Mouse (Mus musculus): ENCODE measurements around the gene Htra1. TPM values are rescaled to one million over a fixed set of nuclear protein-coding genes. Genes with fewer than 3 reads are reported as not detected.

Gene Htra1
- 118 TPM for polyA plus RNA-seq (2014; fragmentation: Illumina TruSeq; extraction: RNeasy Lipid Tissue Mini Kit (QIAGEN cat#74804); ENCODE audit: low read depth, low replicate concordance)

DNA sequence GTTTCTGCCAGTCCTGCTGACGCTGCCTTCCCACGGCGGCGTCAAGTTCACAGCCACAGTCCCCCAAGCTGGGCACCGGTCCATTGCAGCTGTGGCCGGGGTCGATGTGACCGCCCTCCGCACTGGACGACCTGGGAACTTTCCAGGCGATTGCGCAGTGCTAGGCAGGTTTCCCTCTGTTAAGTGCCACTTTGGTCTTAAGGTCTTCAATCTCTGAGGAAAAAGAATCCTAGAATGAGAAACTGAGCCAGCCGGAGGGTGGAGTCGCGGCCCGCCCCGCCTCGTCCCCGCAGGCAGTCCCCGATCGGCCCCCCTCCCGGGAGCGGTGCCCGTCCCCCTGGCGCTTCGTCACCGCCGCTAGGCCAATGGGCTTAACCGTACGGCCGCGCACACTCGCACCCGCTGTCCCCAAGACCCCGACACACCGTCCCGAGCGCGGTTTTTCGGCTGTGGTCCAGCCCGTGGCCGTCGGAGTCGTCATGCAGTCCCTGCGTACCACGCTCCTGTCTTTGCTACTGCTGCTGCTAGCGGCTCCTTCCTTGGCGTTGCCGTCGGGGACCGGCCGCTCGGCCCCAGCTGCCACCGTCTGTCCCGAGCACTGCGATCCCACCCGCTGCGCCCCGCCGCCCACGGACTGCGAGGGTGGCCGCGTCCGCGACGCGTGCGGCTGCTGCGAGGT lies at the start of gene Htra1:
Gene Htra1, plus strand, starts transcription at position 319 of the 679 bp plus-strand sequence.

DNA sequence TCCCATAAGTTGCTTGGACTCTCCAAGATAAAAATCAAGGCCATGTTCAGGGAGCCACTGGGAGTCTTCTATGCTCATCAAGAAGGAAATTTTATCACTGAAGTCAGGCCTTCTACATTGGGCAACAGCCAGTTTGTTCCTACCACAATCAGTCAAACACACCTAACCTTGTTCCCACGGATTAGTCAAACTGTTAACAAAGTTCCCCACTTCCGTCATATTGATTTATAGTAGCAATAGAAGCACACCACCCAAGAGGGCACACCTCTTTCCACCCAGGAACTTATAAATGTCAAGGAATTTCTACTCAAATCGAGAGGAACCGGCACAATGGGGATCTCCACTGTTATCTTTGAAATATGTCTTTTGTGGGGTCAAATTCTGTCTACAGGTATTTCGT lies 95.8 kb downstream of the Htra1 start, which contains the start of gene Dmbt1:
Gene Dmbt1, plus strand, starts transcription at position 299 of the 400 bp plus-strand sequence.

Other genes with a start within 250 kb of the Htra1 start
- 4.2 TPM for gene Btbd16, start 162.0 kb upstream of the Htra1 start, polyA plus RNA-seq (2014; fragmentation: Illumina TruSeq; extraction: RNeasy Lipid Tissue Mini Kit (QIAGEN cat#74804); ENCODE audit: low read depth, low replicate concordance)
- 91.0 TPM for gene Plekha1, start 70.4 kb upstream of the Htra1 start, polyA plus RNA-seq (2014; fragmentation: Illumina TruSeq; extraction: RNeasy Lipid Tissue Mini Kit (QIAGEN cat#74804); ENCODE audit: low read depth, low replicate concordance)
- gene Dmbt1, start 95.9 kb downstream of the Htra1 start, polyA plus RNA-seq (2014; fragmentation: Illumina TruSeq; extraction: RNeasy Lipid Tissue Mini Kit (QIAGEN cat#74804); ENCODE audit: low read depth, low replicate concordance): not detected
- 0.38 TPM for gene 4933402N03Rik, start 210.2 kb downstream of the Htra1 start, polyA plus RNA-seq (2014; fragmentation: Illumina TruSeq; extraction: RNeasy Lipid Tissue Mini Kit (QIAGEN cat#74804); ENCODE audit: low read depth, low replicate concordance)
- 2.5 TPM for gene 5430419D17Rik, start 238.3 kb downstream of the Htra1 start, polyA plus RNA-seq (2014; fragmentation: Illumina TruSeq; extraction: RNeasy Lipid Tissue Mini Kit (QIAGEN cat#74804); ENCODE audit: low read depth, low replicate concordance)